Mouse (Mus musculus) embryonic facial prominence, embryonic 11.5 days (tissue): ENCODE measurements around the gene Mpnd. TPM values are rescaled to one million over a fixed set of nuclear protein-coding genes. Genes with fewer than 3 reads are reported as not detected.

ENCODE experiments used
- ATAC-seq: fragments of 200-750 bp; cut with Nextera tagmentation; replicated peaks from 2 replicates; pipeline ENCODE4 v1.8.0; 2017; ENCODE audit warnings: low read depth; ENCODE audit not compliant: insufficient number of reproducible peaks, low FRiP score, low TSS enrichment
- DNase-seq: peaks from one replicate; pipeline ENCODE4 v3.0.0-alpha.2; 2015; ENCODE audit warnings: low spot score
- H3K27ac ChIP-seq: fragments of 300-500 bp; sonication (generic); replicated peaks from 2 replicates; pipeline ENCODE4 v1.5.1; 2014; ENCODE audit warnings: mild to moderate bottlenecking, low read depth, low read length, control low read depth
- H3K27me3 ChIP-seq: fragments of 300-500 bp; sonication (generic); 2 replicates; pipeline ENCODE4 v1.6.1; 2014; ENCODE audit warnings: mild to moderate bottlenecking, low read length, moderate library complexity, mixed read lengths; ENCODE audit not compliant: control insufficient read depth, insufficient read depth
- H3K36me3 ChIP-seq: fragments of 300-500 bp; sonication (generic); replicated peaks from 2 replicates; pipeline ENCODE4 v1.6.1; 2014; ENCODE audit warnings: low read depth, mild to moderate bottlenecking, low read length, moderate library complexity, mixed read lengths; ENCODE audit not compliant: control insufficient read depth, insufficient read depth
- H3K4me1 ChIP-seq: fragments of 300-500 bp; sonication (generic); 2 replicates; pipeline ENCODE4 v1.6.1; 2014; ENCODE audit warnings: low read length, mixed read lengths; ENCODE audit not compliant: control insufficient read depth, insufficient read depth
- H3K4me2 ChIP-seq: fragments of 300-500 bp; sonication (generic); 2 replicates; pipeline ENCODE4 v1.6.1; 2014; ENCODE audit warnings: low read depth, mild to moderate bottlenecking, control low read depth, low read length, moderate library complexity
- H3K4me3 ChIP-seq: fragments of 300-500 bp; sonication (generic); 2 replicates; pipeline ENCODE4 v1.5.1; 2014; ENCODE audit warnings: low read depth, low read length, control low read depth
- H3K9ac ChIP-seq: fragments of 300-500 bp; sonication (generic); replicated peaks from 2 replicates; pipeline ENCODE4 v1.6.1; 2014; ENCODE audit warnings: mild to moderate bottlenecking, control low read depth, low read length
- H3K9me3 ChIP-seq: fragments of 300-500 bp; sonication (generic); replicated peaks from 2 replicates; pipeline ENCODE4 v1.6.1; 2016; ENCODE audit warnings: mild to moderate bottlenecking, low read length, inconsistent platforms, mixed read lengths; ENCODE audit not compliant: control insufficient read depth
- WGBS: fragments of 180-500 bp; shearing (Covaris S2); extraction: QIAGEN DNeasy Blood & Tissue Kit; methylation state at CpG from one replicate; pipeline ENCODE4 v1.1.7; 2014; 5-methylcytosine and 5-hydroxymethylcytosine counted together
- polyA plus RNA-seq: library from polyadenylated mRNA; unstranded; fragments of >200 nt; fragmentation: Nextera tagmentation; extraction: Ambion mirVana; gene quantifications from 2 replicates; pipeline ENCODE4 v1.2.1, GENCODE M21; 2014

Mpnd gene
- polyA plus RNA-seq, 1 experiment from 2014 or later, result 135 TPM

GRCm38 (mm10) chr17:55996007-55996406, 9.5 kb upstream of the Mpnd start:
- DNase-seq, result no peak
- no peaks in the 10 kb centered on the region; the same call in 1 of the 2 replicates for H3K4me1 ChIP-seq
- no peak for ATAC-seq
- H3K27me3 ChIP-seq, result peaks cover 3% of the 10 kb centered on the region
- H3K36me3 ChIP-seq, result peaks cover 3% of the 10 kb centered on the region; the same call in 1 of the 2 replicates
- 91% methylated on average over 15 of the region's 15 CpGs for WGBS
- H3K27ac ChIP-seq, result no peak overlapping the region
- H3K4me2 ChIP-seq, result no peak overlapping the region
- H3K9ac ChIP-seq, result no peak overlapping the region
- H3K9me3 ChIP-seq, result no peaks in the 10 kb centered on the region
- H3K4me3 ChIP-seq, result no peak overlapping the region

GRCm38 (mm10) chr17:55999794-56000499, 5.6 kb upstream of the Mpnd start:
- ATAC-seq, result peak; percentile 25
- Histone ChIP-seq H3K4me1 (no peaks in the 10 kb centered on the region; the same call in 1 of the 2 replicates), H3K4me2 (peak overlapping the region; percentile 3), H3K36me3 (no peaks in the 10 kb centered on the region), H3K9me3 (no peaks in the 10 kb centered on the region), H3K9ac (no peak overlapping the region; the same call in 1 of the 2 replicates), H3K4me3 (peak overlapping the region; percentile 18; the same call in 1 of the 2 replicates), H3K27ac (no peak overlapping the region), H3K27me3 (peaks cover 3% of the 10 kb centered on the region)
- WGBS, result 7% methylated on average over 30 of the region's 30 CpGs
- peak; percentile 37 for DNase-seq

DNA sequence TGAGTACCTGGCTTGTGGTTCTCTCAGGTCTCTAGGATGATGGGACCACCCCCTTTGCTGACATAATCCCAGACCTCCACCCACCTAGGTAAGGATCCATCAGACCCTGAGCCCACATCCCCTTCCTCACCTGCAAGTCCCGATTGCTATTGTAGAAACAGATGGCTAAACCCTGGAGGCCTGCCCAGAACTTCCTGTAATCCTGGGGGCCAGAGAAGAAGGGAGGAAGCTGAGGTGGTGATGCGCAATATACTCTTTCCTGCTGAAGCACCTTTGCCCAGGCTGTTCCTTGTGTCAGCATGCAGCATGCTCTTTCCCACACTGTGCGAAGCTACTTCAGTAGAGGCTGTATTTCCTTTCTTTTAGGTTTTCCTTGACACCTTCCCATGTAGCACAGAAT, 2.5 kb upstream of the Mpnd start:
- Histone ChIP-seq H3K4me2 (no peak overlapping the region), H3K9ac (no peak overlapping the region), H3K4me1 (no peaks in the 10 kb centered on the region; the same call in 1 of the 2 replicates), H3K9me3 (no peaks in the 10 kb centered on the region), H3K27me3 (peaks cover 3% of the 10 kb centered on the region), H3K36me3 (no peaks in the 10 kb centered on the region), H3K4me3 (no peak overlapping the region), H3K27ac (no peak overlapping the region)
- 84% methylated on average over 3 of the region's 3 CpGs for WGBS
- no peak for DNase-seq
- ATAC-seq, result no peak

- 47% methylated on average over 10 of the region's 10 CpGs for WGBS
- H3K4me2 ChIP-seq, result no peak overlapping the region
These were observed 1.4 kb downstream of the Mpnd start for GRCm38 (mm10) chr17:56006956-56007355.

GRCm38 (mm10) chr17:56007444-56008355, 2.2 kb downstream of the Mpnd start:
- no peaks in the 10 kb centered on the region for H3K27me3 ChIP-seq
- ATAC-seq, result no peak
- peak overlapping the region; percentile 10 for H3K4me2 ChIP-seq
- H3K36me3 ChIP-seq, result no peaks in the 10 kb centered on the region
- H3K4me1 ChIP-seq, result peaks cover 3% of the 10 kb centered on the region
- peak overlapping the region; percentile 19 for H3K9ac ChIP-seq
- H3K27ac ChIP-seq, result peak overlapping the region; percentile 14
- peak; percentile 44 for DNase-seq
- H3K4me3 ChIP-seq, result peak overlapping the region; percentile 81
- WGBS, result 30% methylated on average over 13 of the region's 14 CpGs
- no peaks in the 10 kb centered on the region for H3K9me3 ChIP-seq

More at GRCm38 (mm10) chr17:56006956-56007355, 1.4 kb downstream of the Mpnd start:
- Histone ChIP-seq H3K27me3 (no peaks in the 10 kb centered on the region), H3K4me3 (no peak overlapping the region), H3K9me3 (no peaks in the 10 kb centered on the region), H3K4me1 (peaks cover 3% of the 10 kb centered on the region), H3K9ac (no peak overlapping the region), H3K36me3 (no peaks in the 10 kb centered on the region), H3K27ac (no peak overlapping the region)
- DNase-seq (no peak), ATAC-seq (no peak)

- Histone ChIP-seq H3K27me3 (no peaks in the 10 kb centered on the region), H3K4me2 (peak overlapping the region; percentile 97), H3K4me3 (peak overlapping the region; percentile 81), H3K36me3 (peaks cover 4% of the 10 kb centered on the region; the same call in 1 of the 2 replicates), H3K9ac (peak overlapping the region; percentile 85), H3K4me1 (peaks cover 3% of the 10 kb centered on the region), H3K27ac (peak overlapping the region; percentile 81), H3K9me3 (no peaks in the 10 kb centered on the region)
- under 1% methylated on average over 21 of the region's 21 CpGs for WGBS
- DNase-seq (peak; percentile 99), ATAC-seq (peak; percentile 90)
These were observed 3.0 kb downstream of the Mpnd start for GRCm38 (mm10) chr17:56008356-56009087.

GRCm38 (mm10) chr17:56009088-56009961, 3.8 kb downstream of the Mpnd start:
- Histone ChIP-seq H3K4me1 (peaks cover 3% of the 10 kb centered on the region), H3K27ac (peak overlapping the region; percentile 81), H3K9me3 (no peaks in the 10 kb centered on the region), H3K36me3 (peaks cover 4% of the 10 kb centered on the region; the same call in 1 of the 2 replicates), H3K9ac (peak overlapping the region; percentile 85), H3K4me2 (peak overlapping the region; percentile 97), H3K27me3 (no peaks in the 10 kb centered on the region), H3K4me3 (peak overlapping the region; percentile 81)
- WGBS, result under 1% methylated on average over 59 of the region's 62 CpGs
- ATAC-seq, result peak; percentile 89
- DNase-seq, result peak; percentile 94
